Mouse (Mus musculus) forelimb bud, embryonic 11.5 days (tissue): ENCODE measurements around the gene Wdr18.
"Not testable (repeated sequence)": the region's sequence is repeated elsewhere in the genome, so short reads cannot be mapped to it uniquely, and the experiment has no call there.

ENCODE experiments used
- DNase-seq: peaks from one replicate; pipeline ENCODE4 v3.0.0-alpha.2; 2012; ENCODE audit warnings: low read depth, low spot score

Gene Wdr18

GRCm38 (mm10) chr10:79946752-79947322 is 13.1 kb upstream of the Wdr18 start:
- DNase-seq = no peak

DNA sequence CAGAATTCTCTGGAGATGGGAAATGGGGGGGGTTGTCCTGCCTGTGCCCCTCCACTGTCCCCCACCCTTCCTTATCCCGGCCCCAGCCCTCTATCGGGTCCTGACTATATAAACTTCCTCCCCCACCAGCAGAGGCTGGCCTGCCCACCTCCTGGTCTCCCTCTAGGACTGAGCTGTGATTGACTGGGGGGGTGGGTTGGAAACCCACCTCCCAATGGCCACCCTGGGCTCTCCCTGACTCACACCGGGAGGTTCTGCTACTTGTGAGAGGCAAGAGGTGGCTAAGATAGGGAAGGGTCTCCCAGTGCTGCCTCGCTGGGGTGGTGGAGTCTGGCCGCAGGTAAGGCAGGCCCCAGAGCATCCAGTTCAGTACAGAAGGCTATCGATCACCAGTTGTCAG is 12.4 kb upstream of the Wdr18 start:
- DNase-seq = no peak

DNA sequence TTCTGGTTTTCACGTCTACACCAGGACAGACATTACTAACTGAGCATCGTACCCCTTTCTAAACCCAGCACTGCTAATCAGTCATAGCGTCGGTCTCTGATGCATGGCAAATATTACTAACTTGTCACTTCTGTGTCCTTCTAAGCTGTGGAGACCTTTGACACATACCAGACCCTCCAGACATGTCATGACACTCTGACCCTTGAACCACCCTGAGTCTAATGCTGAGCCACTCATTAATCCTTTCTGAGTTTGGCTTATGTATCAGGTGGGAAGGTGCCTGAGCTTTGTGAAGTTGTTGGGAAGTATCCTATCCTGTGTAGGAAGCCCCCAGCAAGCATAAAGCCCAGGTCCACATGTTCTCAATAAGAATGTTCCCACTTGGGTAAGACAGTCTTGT is 10.1 kb upstream of the Wdr18 start:
- DNase-seq = no peak

GRCm38 (mm10) chr10:79950661-79951060 is 9.3 kb upstream of the Wdr18 start:
- DNase-seq = no peak

DNA sequence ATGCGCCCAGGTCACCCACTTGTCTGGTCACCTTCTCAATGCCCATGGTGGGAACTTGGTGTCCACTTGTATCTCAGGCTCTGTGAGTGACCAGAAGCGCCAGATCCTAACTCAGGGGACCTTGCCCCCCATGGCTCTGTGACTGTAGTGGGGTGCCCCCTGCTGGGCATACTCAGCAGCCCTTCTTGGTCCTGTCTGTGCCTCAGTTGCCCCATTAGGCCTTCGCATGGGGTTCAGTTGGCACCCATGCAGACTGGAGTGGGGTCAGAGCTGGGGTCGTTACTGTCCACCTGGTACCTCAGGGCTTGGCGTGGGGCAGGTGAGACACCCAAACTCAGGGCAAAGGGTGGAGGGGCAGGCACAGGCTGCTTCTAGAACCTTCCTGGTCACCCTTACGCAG is 6.0 kb upstream of the Wdr18 start:
- DNase-seq = no peak

DNA sequence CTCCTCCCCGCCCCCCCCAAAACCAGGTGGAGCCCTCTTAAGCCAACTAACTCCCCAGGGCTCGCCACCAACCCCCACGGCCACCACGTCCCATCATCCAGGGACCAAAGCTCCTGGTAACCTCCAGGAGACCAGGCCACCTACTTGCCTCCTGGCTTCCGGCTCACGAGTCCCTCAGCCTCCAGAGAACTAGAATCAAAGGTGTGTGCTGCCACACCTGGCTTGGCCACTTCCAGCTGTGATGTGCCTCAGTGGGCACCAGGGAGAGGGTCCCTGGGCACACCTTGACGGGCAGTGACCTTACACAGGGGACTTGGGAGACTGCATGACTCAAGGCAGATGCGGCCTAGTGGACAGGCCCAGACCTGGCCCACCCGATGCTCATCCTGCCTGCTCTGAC is 4.3 kb upstream of the Wdr18 start:
- DNase-seq = no peak

- DNase-seq = no peak
Observed at GRCm38 (mm10) chr10:79956643-79957154, 3.3 kb upstream of the Wdr18 start.

- peak; percentile 73 for DNase-seq
Observed at GRCm38 (mm10) chr10:79958140-79958816, 1.7 kb upstream of the Wdr18 start.

DNA sequence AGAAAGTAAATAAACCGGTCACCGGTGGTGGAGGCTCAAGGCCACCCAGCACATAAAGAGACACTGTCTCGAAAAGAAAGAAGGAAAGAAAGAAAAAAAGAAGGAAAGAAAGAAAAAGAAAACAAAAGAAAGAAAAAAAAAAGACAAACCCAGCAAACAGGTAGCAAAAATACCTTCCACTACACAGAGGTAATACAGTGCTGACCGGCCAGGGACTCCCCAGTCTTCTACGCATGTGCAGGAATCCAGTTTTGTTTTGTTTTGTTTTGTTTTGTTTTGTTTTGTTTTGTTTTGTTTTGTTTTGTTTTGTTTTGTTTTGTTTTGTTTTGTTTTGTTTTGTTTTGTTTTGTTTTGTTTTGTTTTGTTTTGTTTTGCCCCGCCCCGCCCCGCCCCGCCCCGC is 540 bp upstream of the Wdr18 start:
- DNase-seq = not testable (repeated sequence)

DNA sequence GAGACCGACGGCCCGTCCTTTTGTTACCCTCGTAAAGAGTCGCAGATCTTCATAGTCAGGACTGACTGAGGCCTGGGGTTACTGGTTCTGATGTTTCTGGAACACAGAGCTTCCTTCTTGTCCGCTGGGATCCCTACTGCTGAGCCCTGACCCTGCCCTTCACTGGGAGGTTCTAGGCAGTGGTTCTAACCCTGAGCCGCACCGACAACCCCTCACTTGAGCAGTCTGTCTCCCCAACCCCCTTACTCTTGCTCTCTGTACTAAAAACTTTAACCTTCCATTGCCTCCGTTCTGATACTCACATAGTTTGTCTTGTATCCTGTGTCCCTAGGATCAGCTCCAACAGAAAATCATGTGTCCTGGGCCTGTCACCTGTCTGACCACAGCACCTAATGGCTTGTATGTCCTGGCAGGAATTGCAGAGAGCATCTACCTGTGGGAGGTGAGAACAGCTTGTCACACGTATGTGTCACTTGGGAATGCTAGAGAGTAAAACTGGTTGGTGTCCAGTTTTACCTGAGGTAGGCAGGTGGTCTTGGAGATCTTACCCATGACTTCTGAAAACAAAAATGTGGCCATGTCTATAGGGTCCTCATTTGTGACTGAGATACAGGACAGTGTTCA is 831 bp downstream of the Wdr18 start:
- no peak for DNase-seq

- no peak for DNase-seq
Observed at GRCm38 (mm10) chr10:79964727-79965126, 4.8 kb downstream of the Wdr18 start.

DNA sequence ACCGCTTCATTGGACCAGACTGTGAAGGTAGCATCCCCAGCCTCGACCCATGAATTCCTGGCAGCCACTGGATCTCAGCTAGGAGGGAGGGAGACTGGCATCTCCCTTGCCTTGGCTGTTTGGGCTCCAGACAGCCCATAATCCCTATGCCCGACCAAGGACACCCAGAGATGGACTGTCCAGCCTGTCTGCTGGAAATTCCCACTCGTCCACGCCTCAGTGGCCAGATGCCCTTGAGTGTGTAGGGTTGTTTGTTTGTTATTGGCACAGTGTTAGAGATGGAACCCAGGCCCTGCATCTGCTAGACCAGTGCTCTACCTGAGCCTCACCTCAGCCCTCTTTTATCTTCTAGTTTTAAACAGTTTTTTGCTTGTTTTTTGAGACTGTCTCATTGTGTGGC is 5.4 kb downstream of the Wdr18 start:
- no peak for DNase-seq

DNA sequence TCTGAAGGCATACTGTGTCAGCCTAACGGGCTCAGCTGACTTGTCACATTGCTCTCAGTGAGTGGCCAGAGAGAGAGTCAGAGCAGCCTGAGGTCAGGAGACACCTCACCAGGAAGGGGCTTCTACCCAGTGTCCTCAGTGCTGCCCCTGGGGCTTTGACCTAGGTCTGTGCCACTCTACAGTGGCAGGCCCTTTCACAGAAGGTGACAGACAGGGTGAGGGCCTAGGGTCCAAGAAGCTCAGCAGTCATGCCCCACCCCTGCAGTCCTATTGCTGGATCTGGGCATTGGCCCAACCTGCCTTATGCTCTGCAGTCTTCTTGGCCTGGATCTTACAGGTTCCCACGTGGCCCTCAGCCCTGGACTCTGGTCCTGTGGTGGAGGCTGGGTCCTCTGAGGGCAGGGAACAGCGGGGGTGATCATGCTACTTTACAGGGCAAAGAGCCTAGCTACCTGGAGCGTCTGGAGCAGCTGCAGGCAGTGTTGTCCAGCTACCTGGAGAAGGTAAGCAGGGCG is 7.0 kb downstream of the Wdr18 start:
- no peak for DNase-seq

- DNase-seq = no peak
Observed at GRCm38 (mm10) chr10:79968181-79968580, 8.2 kb downstream of the Wdr18 start.

- DNase-seq = no peak
Observed at GRCm38 (mm10) chr10:79969124-79969568, 9.2 kb downstream of the Wdr18 start.

DNA sequence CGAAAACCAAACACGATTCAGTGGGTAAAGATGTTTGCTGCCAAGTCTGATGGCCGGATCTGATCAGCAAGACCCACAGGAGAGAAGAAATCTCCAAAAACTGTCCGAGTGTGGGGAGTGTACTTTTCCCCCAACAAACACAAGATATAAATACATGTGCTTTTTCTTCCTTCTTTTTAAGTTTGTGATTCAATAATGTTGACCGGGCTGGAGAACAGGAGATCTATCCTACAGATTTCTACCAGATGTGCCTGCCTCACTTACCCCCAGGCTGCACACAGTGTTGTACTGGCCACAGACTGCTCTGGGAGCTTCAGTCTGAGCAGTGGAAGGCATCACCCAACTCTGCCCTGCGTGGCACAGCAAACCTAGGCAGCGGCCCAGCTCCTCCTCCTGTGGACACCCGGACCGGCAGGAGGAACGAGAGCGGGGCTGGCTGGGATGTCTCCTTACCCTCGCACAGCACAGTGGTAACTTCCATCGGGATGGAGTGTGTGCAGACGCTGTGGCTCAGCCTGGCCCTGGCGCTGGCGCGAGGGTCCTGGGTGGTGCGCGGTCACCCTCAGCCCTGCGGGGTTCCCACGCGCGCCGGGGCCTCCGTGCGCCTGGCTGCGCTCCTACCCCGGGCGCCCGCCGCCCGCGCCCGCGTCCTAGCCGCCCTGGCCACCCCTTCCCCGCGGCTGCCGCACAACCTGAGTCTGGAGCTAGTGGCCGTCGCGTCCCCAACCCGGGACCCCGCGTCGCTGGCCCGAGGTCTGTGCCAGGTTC is 10.6 kb downstream of the Wdr18 start, which contains the start of gene Grin3b:
Gene Grin3b, plus strand, starts transcription at position 301 of the 768 bp plus-strand sequence.
- DNase-seq = no peak

DNA sequence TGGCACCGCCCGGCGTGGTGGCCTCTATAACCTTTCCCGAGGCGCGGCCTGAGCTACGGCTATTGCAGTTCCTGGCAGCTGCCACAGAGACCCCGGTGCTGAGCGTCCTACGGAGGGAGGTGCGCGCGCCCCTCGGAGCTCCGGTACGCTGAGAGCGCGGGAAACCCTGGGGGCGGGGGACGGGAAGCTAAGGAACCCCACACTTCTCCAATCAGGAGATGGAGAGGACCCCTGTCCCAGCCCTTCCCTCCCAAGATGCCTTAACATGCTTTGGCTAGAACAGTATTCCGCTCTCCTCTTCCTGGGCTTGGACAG is 11.2 kb downstream of the Wdr18 start:
- no peak for DNase-seq

- no peak for DNase-seq
Observed at GRCm38 (mm10) chr10:79972831-79973230, 12.9 kb downstream of the Wdr18 start.

- no peak for DNase-seq
Observed at GRCm38 (mm10) chr10:79974087-79974486, 14.1 kb downstream of the Wdr18 start.

GRCm38 (mm10) chr10:79974668-79975067 is 14.7 kb downstream of the Wdr18 start:
- DNase-seq = no peak

DNA sequence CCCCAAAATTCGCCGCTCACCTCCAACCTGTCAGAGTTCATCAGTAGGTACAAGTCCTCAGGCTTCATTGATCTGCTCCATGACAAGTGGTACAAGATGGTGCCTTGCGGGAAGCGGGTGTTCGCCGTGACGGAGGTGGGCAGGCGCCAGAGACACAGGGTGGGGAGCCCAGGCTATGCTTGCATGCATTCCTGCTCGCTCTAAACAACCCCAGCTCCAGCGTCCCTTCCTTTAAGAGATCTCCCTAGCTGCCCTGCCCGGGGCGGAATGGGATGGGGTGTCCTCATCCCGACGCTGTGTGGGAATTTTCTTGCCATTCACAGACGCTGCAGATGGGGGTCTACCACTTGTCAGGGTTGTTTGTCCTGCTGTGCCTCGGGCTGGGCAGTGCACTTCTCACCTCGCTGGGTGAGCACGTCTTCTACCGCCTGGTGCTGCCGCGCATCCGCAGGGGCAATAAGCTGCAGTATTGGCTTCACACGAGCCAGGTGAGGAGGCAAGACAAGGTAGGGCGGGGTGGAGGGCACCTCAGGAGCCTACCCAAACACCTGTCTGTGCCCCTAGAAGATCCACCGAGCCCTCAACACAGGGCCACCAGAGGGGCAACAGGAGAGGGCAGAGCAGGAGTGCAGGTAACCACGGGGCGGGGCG is 16.2 kb downstream of the Wdr18 start:
- no peak for DNase-seq

- DNase-seq = no peak
Observed at GRCm38 (mm10) chr10:79976722-79977107, 16.8 kb downstream of the Wdr18 start.
